Mouse (Mus musculus): ENCODE measurements around the gene Vasp.
A peak's percentile ranks its signal among the peaks of the same experiment; 100 is the strongest.

Vasp gene

GRCm38 (mm10) chr7:19271238-19272172, at the start of gene Vasp:
Vasp (minus strand) TSS chr7:19271817.
- DNase-seq: peak; percentile 87

- no peak for DNase-seq
Observed at GRCm38 (mm10) chr7:19320637-19321036, 49.0 kb upstream of the Vasp start.

- DNase-seq: peak; percentile 89
Observed at GRCm38 (mm10) chr7:19319906-19320305, 48.3 kb upstream of the Vasp start.

GRCm38 (mm10) chr7:19319458-19319857, 47.8 kb upstream of the Vasp start:
- no peak for DNase-seq

- DNase-seq: no peak
Observed at GRCm38 (mm10) chr7:19318676-19319075, 47.1 kb upstream of the Vasp start.

GRCm38 (mm10) chr7:19318201-19318600, 46.6 kb upstream of the Vasp start:
- DNase-seq: no peak

- peak; percentile 46 for DNase-seq
Observed at GRCm38 (mm10) chr7:19316451-19317161, 45.0 kb upstream of the Vasp start.

GRCm38 (mm10) chr7:19314033-19314432, 42.4 kb upstream of the Vasp start:
- no peak for DNase-seq

GRCm38 (mm10) chr7:19311991-19312390, 40.4 kb upstream of the Vasp start:
- DNase-seq: no peak

GRCm38 (mm10) chr7:19309884-19310641, 38.4 kb upstream of the Vasp start, which contains the start of gene Fosb:
Fosb (minus strand) TSS chr7:19310051.
- DNase-seq: peak; percentile 91

- DNase-seq: no peak
Observed at GRCm38 (mm10) chr7:19309278-19309883, 37.8 kb upstream of the Vasp start.

- peak; percentile 93 for DNase-seq
Observed at GRCm38 (mm10) chr7:19308454-19309277, 37.0 kb upstream of the Vasp start.

GRCm38 (mm10) chr7:19307739-19308453, 36.3 kb upstream of the Vasp start:
- DNase-seq: peak; percentile 57

GRCm38 (mm10) chr7:19306819-19307738, 35.5 kb upstream of the Vasp start:
- DNase-seq: no peak

- no peak for DNase-seq
Observed at GRCm38 (mm10) chr7:19305796-19306765, 34.5 kb upstream of the Vasp start.

GRCm38 (mm10) chr7:19305413-19305735, 33.8 kb upstream of the Vasp start:
- DNase-seq: no peak

GRCm38 (mm10) chr7:19304501-19305412, 33.1 kb upstream of the Vasp start:
- DNase-seq: no peak

- DNase-seq: peak; percentile 77
Observed at GRCm38 (mm10) chr7:19303770-19304169, 32.2 kb upstream of the Vasp start.

Data from liver (tissue).